Mouse (Mus musculus) ovary, adult 18-20 months (tissue): ENCODE measurements around the gene Ppm1a.
A peak's percentile ranks its signal among the peaks of the same experiment; 100 is the strongest.
"Not testable (repeated sequence)": the region's sequence is repeated elsewhere in the genome, so short reads cannot be mapped to it uniquely, and the experiment has no call there.

Source experiments
- DNase-seq: peaks from one replicate; pipeline ENCODE4 v3.0.0; 2022; ENCODE audit warnings: low spot score, mixed read lengths

Ppm1a gene

DNA sequence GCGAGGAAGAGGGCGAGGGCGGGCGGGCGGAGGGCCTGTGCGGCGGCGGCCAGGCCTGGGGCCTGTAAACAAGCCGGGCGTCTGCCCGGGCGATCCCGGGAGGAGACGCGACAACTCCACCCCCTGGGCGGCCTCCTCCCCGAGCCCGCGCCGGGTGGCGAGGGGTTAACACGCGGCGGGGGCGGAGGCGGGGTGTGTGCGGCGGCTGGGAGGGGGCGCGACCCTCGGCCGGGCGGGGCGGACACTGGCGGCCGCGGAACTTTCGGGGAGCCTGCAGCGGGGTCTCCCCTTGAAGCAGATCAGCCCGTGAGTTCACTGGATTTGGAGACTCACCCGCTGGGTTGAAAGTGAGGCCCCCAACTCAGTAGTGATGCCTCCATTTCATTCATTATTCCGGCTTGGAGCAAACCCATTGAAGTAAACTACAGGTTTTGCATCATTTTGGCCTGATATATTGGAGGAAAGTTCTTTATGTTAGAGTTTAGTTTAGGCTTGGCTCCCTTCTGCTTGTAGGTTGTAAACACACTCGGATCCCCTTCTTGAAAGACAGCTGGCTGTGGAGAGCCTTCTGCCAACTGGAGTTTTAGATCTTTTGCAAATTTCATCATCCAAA is 4.5 kb downstream of the Ppm1a start:
- peak; percentile 58 for DNase-seq

DNA sequence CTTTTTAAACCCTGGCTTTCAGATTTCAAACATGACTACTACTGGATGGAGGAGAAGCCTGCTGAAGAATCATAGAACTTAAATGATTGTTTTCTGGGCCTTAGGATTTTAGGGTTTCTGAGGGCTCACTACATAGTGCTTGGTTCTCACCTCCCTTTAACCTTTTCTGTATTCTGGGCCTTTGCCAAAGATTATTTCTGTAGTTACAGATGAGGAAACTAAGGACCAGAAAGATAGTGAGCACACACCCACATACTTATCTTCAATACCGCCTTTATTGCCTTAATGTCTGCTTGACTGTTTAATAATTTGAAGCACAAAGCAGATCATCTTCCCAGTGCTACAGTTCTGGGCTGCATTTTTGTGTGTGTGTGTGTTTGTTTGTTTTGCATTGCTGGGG is 5.2 kb downstream of the Ppm1a start:
- no peak for DNase-seq

DNA sequence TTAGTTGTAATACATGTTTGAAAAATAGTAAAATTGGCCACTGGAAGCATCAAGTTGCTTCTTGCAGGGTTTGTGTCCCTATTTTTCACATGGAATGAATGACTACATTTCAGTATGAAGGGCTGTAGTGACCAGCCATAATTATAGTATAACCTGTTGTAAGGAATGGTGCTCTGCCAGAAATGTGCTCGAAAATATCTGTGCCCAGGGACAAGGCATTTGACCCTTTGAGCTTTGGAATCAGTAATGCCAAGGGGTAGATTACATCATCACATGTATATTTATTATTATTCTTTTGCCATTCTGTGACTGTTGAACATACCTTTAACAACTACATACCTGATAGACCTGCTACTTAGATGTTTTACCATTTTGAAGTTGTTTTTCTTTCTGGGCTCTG is 5.9 kb downstream of the Ppm1a start:
- no peak for DNase-seq

DNA sequence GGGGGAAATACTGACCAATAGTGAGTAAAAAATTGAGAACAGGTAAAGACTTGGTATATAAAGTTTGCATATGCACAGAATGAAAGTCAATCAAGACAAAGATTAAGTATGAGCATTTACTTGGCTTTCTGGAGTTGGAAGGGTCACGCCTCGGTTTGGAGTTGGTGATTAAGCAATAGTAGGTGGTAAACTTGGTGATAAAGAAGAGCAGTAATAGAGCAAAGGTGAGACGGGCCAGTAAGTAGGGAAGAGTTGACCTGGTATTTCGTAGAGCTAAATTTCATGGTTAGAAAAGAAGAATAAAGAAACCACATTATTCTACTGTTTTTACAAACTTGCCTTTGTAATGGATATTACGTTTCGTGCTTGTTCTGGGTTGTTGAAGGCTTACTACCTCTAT is 10.6 kb downstream of the Ppm1a start:
- DNase-seq, result no peak

DNA sequence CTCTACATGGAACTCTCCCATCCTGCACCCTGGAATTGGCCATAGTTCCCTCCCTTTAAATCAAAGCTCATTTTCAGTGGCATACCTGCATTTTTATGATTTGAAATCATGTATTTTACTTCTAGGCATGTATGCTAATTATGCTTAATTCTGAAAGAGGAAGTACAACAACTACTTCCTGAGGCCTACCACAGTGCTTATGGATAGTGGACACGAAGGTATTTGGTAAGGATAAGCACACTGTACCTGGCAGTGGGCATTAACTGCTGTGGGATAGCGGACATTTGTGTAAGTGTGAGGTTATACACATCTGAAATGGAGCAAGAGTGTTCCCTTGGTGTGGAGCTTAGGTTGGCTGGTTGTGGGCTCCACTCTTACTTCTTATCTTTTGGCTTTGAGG is 11.0 kb downstream of the Ppm1a start:
- DNase-seq, result no peak

DNA sequence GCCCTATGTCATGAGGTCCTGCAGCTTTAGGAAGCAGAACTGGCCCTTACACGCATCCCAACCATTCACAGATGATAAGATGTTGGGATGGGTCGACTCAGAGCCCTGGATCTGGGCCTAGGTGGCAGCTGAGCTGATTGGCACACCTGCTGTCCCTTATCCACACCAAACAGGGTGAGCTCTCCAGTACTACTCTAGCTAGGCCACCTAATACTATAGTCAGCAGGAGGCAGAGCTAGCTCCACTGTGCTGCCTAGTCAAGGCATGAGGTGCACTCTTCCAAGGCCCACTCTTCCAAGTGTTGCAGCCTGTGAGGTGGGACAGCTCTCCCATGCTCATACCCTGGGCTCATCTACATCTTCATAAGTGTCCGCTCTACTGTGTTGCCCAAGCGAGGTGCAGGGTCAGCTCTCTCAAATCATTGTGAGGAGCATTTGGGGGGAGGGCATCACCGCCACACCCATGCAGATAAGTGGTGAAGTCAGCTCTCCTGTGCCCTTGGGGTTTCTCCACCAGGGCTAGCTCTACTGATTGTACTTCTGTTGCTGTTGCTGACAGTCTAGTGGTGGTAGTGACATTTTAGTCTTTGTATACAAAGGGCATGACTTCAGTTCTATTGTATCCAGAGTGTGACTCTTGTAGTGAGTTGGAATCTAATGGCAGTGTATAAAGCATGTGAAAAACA is 12.4 kb downstream of the Ppm1a start:
- DNase-seq, result no peak

DNA sequence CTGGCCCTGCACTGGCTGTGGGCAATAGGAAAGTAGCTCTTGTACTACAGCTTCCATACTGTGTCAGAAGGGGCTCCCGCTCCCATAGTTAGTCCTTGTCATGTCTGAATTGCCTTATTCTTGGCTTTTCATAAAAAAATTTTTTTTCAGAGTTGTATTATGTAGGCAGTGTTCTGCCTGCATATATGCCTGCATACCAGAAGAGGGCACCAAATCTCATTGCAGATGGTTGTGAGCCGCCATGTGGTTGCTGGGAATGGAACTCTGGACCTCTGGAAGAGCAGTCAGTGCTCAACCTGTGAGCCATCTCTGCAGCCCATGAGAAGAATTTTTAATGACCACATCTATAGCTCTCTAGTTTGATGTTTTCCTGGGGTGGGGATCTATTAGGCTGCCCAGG is 13.9 kb downstream of the Ppm1a start:
- DNase-seq, result no peak

DNA sequence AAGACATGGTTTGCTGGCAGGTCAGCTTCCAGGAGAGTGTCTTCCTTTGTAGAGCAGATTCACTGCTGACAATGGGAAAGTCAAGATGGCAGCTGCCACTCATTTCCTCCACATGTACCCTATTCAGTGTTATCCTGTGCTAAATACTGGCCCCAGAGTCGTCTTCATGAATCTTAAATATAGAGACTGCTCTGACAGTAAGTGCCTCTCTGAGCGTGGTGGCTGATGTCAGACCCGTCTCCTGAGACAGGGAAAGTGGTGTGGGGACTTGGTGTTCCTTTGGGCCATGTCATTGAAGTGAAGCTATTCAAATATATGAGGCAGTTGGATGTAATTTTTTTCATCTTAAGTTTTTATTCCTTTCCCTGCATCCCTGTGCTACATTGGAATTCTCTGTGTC is 14.5 kb downstream of the Ppm1a start:
- DNase-seq, result no peak

DNA sequence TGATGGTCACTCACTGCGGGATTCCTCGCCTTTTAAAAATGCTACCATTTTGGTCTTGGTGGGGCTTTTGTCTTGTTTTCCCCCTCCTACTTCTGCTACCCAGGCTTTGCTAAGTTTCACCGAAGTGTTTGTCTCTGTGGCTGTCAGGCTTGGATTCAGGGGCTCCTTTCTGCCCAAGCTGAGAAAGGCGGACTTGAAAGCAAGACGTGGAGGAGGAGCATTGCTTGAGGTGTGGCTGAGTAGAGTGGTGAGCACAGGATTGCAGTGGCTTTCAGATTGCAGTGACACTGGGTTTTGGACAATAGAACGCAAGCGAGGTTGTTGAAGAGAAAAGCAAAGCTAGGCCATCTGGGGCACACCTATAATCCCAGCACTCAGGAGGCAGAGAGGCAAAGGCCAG is 16.7 kb downstream of the Ppm1a start:
- no peak for DNase-seq

DNA sequence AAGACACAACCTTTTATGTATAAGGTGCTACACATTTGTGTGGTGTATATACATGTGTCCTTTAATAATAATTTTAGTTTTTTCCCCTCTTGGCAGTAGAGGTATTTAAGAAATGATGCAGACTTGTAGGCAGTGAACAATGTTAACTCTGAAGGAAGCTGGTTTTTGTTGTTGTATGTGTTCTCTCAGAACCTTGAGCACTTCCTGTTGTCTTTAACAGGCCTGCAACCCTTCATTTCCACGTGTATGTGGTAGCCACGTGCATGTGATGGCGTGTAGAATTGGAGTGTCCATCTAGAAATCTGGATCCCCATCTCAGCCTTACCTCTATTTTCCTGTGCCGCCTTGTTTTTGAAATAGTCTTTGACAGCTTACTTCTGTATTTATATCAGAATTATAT is 20.0 kb downstream of the Ppm1a start:
- DNase-seq, result no peak

DNA sequence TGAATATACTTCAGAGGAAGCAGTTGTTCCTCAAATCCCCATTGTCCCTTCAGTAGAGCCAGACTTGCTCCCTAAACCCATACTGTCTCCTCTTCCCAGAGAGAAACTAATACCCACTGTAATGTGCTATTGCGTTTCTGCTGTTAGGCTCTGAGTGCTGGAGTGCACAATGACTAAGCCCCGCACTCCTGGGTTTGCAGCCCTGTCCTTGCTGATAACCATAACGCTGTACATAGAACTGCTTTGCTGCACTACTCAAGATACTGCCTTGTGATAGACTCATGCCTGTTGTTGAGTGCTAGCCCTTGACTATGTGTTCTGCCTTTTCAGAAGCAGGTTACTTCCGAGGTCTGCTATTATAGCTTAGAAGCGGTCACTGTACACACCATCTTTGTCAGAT is 22.9 kb downstream of the Ppm1a start:
- no peak for DNase-seq

DNA sequence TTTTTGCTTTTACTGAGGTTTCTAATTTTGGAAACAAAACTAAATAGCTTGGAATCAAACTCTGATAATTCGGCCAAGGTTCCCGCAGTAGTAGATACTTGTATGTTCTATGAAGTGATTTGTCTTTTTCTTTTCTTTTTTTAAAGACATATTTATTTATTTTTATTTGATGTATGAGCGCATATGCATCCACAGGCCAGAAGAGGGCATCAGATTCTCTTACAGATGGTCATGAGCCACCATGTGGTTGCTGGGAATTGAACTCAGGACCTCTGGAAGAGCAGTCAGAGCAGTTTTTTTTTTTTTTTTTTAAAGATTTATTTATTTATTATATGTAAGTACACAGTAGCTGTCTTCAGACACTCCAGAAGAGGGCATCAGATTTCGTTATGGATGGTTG is 25.5 kb downstream of the Ppm1a start:
- not testable (repeated sequence) for DNase-seq

DNA sequence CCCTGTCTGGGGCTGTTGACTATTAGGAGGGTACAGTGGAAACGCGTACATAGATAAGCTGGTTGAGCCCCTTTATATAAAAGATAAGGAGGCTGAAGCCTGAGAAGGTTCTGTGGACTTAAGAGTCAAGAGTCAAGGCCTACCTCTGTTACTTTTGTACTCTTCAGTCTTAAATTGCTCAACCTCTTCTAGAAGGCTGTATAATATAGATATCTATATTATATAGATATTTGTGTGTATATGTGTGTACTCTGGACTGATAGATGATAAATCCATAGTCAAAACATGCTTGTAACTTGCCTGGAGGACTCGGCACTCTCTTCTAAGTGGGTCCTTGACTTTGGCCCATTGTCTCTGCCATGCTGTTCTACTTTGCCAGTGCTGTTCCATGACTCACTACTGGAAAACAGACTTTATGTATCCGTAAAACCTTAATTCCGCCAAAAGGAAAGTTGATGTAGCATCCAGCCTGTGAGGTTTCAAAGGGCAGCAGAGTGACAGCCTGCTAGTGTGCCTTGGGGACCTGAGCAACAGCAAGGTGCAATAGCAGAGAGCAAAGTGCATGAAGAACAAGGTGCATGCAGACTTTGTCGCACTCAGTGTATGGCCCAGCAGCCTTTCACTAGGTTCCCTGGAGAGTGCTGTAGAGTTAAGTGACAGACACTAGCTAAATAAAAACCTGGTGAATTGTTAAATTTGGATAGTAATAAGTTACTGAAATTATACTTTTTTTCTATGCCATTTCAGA is 28.1 kb downstream of the Ppm1a start:
- no peak for DNase-seq

DNA sequence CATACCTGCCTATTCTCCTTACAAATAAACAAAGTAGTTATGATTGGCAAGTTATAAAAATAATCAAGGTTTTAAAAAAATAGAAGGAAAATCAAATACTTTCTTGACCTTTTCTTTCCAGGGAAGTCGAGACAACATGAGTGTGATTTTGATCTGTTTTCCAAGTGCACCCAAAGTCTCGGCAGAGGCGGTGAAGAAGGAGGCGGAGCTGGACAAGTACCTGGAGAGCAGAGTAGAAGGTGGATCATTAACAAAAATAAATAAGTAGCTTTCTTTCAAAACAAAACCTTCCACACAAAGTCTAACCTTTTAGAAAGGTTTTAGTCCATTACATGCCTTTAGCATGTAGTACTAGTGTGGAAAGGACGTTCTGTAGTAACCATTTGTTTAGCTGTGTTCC is 29.3 kb downstream of the Ppm1a start:
- no peak for DNase-seq

DNA sequence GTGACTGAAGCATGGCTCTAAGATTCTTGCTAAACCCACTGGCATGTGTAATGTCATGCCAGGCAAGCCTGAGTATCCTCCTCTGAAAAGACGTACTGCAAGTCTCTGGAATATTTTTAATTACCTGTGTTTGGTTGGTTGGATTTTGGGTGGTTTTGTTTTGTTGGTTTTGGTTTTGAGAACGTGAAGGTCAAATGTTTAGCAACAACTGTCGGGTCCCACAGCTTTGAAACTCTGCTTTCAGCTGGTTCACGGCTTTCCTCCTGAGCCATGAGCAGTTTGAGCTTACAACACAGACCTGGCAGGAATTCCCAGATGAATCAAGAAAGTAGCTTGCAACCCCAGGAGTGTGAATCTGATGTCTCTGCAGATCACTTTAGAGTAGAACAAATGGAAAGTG is 29.7 kb downstream of the Ppm1a start:
- DNase-seq, result no peak

DNA sequence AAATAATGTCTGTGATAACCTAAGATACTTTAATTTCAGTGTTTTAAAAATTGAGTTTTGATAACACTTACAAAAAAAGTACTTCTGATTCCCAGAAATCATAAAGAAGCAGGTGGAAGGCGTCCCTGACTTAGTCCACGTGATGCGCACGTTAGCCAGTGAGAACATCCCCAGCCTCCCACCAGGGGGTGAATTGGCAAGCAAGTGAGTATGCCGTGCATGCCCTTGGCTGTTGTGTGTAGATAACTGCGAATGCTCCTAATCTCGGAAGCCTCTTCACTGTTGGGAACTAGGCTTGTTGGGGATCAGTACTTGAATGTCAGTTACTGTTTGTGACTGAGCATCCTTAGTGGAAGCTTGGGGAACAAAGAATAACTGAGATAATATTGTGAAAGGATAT is 33.3 kb downstream of the Ppm1a start:
- DNase-seq, result peak; percentile 21

DNA sequence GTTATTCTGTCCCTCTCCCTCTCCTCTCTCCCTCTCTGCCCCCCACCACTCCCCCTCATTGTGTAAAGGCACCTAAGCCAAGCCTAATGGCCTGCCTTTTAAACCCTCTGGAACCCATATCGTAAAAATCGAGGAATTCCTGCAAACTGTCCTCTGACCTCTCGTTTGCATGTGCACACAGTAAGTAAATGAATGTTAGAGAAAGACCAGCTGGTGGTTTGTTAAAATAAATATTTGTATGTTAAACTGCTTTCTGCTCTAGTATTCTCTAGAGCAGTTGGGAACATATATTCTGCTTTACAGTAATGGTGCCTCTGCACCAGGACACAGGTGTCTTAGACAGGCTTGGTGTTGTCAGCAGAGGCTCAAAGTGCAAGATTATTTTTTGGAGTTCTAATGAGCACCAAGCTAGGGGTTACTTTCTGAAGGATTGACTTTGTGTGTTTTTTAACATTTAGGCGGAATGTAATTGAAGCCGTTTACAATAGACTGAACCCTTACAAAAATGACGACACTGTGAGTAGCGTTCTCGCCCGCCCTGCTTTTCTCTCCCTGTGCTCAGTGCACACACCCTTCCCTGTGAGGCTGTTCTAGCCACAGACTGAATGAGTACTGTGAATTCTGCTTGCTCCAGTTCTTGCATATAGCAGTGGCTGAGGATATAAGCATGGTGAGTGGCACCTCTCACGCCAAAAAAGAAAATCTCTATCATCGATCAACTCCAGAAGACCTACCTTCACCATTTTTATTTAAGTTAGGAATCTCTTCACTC is 35.3 kb downstream of the Ppm1a start:
- no peak for DNase-seq

DNA sequence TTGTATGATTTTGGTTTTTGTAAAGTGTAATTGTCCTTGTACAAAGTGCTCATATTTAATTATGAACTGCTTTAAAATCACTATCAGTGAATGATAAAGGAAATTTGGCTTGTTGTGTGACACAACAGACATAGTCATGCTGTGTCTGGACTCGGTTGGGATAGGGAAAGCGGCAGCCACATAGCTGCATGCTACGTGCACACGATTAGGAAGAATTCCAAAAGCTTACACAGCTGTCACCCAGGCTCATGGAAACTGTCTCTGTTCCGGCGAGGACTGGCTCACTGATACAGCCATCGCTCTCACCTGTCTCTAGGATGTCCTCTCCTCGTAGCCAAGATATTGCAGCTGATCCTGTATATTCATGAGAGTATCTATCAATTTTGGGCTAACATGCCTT is 36.7 kb downstream of the Ppm1a start:
- no peak for DNase-seq

DNA sequence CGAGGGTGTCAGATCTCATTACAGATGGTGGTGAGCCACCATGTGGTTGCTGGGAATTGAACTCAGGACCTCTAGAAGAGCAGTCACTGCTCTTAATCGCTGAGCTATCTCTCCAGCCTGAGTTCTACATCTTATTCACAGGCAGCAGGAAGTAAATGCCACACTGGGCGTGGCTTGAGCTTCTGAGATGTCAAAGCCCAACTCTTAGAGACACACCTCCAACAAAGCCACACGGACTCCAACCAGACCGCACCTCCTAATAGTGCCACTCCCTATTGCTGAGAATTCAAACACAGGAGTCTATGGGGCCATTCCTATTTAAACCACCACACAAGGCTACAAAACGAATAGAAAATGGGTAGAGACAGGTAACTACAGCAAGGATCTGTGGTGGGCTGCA is 52.5 kb downstream of the Ppm1a start:
- DNase-seq, result no peak

DNA sequence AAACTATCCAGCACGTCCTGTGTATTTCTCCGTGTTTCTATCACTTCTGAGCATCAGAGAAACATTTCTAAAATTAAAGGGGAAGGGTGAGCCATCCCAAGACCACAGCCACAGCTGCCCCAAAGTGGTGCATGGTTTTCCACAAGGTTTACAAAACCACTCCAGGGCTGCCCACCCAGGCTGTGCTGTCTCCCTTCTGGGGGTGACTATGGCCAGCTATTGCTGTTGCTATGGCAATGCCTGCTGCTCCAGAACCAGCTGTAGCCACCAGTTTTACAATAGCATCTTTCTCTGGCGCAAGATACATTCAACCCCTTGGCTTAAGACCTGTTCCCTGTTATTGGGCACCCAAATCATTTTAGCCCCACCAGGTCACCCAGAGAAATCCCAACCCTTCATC is 54.3 kb downstream of the Ppm1a start:
- DNase-seq, result no peak

DNA sequence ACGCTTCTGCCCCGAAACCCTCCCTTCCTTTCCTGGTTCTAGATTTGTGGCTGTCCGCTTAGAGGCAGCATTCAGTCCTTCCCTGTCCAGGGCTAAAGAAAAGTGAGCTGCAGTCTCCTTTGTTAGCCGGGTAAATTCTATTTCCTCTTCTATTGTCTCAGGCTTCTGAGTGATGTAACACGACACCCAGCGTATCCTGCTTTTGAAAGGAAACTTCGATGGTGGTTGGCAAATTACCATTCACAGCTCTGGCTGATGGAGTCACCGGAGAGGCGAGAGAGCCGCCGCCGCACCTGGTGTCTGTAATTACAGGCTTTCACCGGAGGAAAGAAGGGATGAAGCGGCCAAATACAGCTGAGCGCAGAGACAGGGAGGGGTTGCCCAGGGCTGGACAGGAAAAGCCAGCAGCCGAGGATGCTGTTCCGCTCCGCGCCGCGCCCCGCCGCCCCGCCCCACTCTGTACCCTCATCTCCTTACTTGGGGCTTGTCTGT is 63.7 kb downstream of the Ppm1a start:
- DNase-seq, result peak; percentile 7

DNA sequence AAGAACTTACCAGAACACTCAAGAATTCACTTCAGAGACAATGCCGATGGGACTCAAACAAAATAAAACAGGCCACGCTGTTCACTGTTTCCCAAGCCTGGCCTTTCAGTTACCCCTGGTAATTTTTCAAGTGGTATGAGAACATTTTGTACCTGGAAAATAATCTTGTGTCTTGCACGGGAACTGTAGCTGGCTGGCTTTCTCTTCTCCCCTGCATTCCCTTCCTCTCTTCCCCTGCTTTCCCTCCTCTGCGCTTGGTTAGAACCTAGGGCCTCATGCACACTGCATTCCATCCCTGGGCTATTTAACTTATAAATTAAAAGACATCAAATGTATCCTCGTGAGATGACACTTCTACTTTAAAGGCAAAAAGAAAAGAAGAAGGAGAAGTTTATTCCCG is 64.3 kb downstream of the Ppm1a start:
- DNase-seq, result no peak

DNA sequence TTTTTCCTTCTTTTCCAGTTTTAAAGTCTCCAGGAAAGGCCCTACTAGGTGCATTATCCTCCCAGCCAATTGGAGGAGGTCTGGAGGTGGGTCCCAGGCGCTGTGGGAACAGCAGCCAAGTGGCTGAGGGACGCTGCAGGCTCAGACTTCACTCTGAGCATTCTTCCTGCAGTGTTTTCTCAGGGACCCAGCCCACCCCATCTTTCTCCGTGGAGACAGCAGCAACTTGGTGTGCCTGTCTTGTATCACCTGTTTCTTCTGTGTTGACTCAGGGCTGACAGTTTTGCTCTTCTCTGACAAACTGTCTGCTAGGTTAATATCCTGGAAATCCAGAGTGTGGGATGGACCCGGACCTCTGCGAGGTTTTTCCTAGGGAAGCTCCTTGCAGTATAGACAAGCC is 68.4 kb downstream of the Ppm1a start:
- DNase-seq, result no peak
